Mouse (Mus musculus): Measurements from ENCODE around the gene Asb8.

GRCm38 (mm10) chr15:98096957-98097356, 68.5 kb downstream of the Asb8 start:
- peak; percentile 30; the same call in 1 of the 2 replicates for TF ChIP-seq CTCF (IDR thresholded peaks at IDR 0.05; ENCODE audit: low read depth, low read length)
- TF ChIP-seq POLR2A (IDR thresholded peaks at IDR 0.05; ENCODE audit: borderline replicate concordance, low read depth, low read length) = no peak
